Mouse (Mus musculus): ENCODE results near the gene Cryba1. TPM values are rescaled to one million over a fixed set of nuclear protein-coding genes. Genes with fewer than 3 reads are reported as not detected.

Gene Cryba1
- total RNA-seq (2023), result not detected

DNA sequence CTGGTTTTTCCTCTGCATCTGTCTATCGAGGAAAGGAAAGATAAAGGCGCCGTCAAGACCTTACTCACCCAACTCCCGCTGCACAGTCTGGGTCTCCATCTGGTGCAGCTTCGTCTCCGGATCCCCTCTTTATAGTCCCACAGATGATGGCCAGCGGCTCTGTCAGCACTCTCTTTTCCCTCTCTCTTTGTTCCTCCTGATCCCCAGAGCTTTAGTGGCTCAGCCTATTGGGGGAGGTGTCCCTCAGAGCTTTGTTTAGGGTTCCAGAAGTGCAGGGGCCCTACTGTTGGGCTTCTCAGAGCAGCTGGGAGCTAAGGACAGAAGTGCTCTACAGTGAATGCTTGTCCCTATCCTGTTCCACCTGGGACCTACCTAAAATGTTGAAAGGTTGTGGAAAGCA, at the start of gene Cryba1:
TSS of gene Cryba1 (minus strand) at position 101 of the 400 bp plus-strand sequence.

DNA sequence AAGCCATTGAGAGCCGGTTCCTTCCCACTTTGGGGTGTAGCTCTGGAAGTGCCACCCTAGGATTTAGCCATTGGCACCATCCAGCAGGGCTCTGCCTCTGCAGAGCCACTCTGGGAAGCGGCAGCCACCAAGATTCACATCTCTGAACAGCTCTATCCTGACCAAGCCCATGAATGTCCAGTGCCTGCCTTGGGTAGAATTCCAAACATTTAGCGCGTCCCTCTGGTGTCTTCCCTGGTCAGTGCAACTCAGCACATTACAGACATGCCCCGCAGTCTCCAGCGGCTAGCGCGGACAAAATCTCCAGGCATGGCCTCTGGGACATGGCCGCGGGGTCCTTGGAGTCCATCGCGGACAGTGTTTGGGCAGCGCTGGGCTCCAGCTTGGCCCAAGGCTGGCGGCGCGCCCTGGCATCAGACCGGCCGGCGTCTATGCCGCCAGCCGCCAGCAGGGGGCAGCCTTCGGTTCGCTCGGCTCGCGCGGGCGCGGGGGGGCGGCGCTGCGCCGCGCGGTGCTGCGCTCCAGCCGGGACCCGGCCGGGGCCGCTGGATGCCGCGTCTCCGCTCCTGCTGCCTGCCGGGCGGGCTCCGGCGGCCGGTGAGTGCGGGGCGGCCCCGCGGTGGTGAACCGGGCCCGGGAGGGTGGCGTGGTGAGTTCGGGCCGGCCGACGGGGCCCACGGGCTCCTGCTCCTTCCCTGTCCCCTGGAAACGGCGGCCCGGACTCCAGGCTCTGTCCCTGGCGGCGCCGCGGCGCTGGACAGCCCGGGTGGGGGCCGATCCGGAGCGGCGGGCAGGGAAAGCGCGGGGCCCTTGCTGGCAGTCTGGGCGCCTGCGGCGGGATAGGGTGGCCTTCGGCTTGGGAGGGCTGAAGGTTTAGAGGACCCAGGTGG, 37.9 kb upstream of the Cryba1 start, which contains the start of gene Myo18a:
TSS of gene Myo18a (plus strand) at position 464 of the 890 bp plus-strand sequence.

DNA sequence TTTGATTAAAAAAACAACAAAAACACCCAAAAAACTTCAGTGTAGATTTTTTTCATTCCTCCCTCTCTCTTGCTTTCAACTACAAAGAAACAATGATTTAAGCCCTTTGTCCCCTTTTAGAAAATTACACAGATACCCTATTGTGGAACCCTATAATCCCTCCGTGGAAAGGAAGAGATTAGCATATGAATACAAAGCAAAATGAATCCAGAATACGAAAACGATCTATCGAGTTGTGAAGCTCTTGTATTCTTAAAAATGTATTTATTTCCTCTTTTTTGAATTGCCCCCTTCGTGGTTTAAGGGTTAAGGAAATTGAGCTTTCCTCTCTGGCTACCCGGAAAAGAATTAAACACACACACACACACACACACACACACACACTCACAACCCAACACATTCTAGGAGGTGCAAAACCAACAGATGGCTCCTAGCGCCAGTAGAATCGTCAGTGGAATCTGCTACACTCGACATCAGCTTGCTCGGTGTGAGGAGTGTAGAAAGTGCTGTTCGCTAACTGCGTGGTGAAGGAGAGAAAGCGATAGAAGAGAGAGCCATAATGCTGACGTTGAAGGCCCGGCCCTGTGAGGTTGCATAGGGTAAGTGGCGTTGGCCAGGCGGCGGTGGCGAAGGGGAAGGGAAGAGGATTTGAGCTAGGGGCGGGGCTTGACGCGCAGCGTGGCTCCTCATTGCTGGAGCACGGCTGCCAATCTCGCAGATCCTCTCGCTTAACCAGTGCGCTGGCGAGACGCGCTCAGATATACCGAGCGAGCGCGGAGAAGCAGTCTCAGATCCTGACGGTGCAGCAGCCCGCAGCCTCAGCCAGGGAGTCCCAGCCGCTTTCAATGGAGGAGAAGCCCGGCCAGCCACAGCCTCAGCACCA, 39.5 kb downstream of the Cryba1 start, which contains the start of gene Nufip2:
TSS of gene Nufip2 (plus strand) at position 773 of the 883 bp plus-strand sequence.

Other genes starting within 250 kb of the Cryba1 start
- 1 to 10 TPM; 2.9 to 3.9 TPM for gene Ankrd13b, start 235.6 kb downstream of the Cryba1 start, total RNA-seq (2023)
- gene Git1, start 231.7 kb downstream of the Cryba1 start, total RNA-seq (2023), result 10 to 100 TPM; 35.3 to 41.8 TPM
- gene Abhd15, start 210.2 kb downstream of the Cryba1 start, total RNA-seq (2023), result 10 to 100 TPM; 15.6 to 17.3 TPM
- gene Trp53i13, start 209.3 kb downstream of the Cryba1 start, total RNA-seq (2023), result 1 to 10 TPM; 4.3 to 4.4 TPM
- gene Gm10392, start 206.1 kb downstream of the Cryba1 start, total RNA-seq (2023), result under 1 TPM in 1 of 2 experiments, not detected in 1; 0.30 TPM
- gene Taok1, start 117.5 kb downstream of the Cryba1 start, total RNA-seq (2023), result 10 to 100 TPM; 49.4 to 50.7 TPM
- gene Nufip2, start 39.1 kb downstream of the Cryba1 start, total RNA-seq (2023), result 100 to 1,000 TPM; 119 to 127 TPM
- gene Myo18a, start 38.0 kb upstream of the Cryba1 start, total RNA-seq (2023), result 100 to 1,000 TPM; 125 to 130 TPM
- under 1 TPM; 0.21 to 0.47 TPM for gene Gm10277, start 62.5 kb upstream of the Cryba1 start, total RNA-seq (2023)
- not detected for gene Pipox, start 168.8 kb upstream of the Cryba1 start, total RNA-seq (2023)
- not detected for gene Sez6, start 205.5 kb upstream of the Cryba1 start, total RNA-seq (2023)